Mouse (Mus musculus): ENCODE results near the gene Stox2.

DNA sequence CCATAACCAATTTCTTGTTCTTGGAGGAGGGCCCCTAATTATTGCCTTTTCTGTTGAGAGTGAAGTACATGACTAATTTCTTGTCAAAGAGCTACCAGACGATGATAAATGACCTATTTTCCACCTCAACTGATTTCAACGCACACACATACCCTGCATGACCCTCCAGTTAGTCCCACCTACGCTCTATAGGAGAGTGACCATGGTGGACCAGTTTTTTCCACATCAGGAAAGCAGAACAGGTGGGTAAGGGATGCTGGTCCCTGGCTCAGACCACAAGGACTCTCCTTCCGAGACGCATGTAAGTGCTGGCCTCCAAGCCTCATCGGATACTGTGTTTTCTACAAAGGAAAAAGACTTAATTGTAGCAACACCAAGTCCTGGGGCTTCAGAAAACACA is 65.4 kb downstream of the Stox2 start:
- TF ChIP-seq CTCF (IDR thresholded peaks at IDR 0.05; ENCODE audit: low read depth) (no peak), EP300 (IDR thresholded peaks at IDR 0.05; ENCODE audit: low read depth) (no peak)
